Mouse (Mus musculus) induced T-regulatory cell, adult 2 months (primary cell): ENCODE results near the gene Foxn3.
A peak's percentile ranks its signal among the peaks of the same experiment; 100 is the strongest.

Experiments
- DNase-seq: peaks from one replicate; pipeline ENCODE4 v3.0.0-alpha.2; 2012; ENCODE audit warnings: low read depth

Foxn3 gene

GRCm38 (mm10) chr12:99417885-99418284 is 145.5 kb downstream of the Foxn3 start:
- no peak for DNase-seq

GRCm38 (mm10) chr12:99415538-99415937 is 147.8 kb downstream of the Foxn3 start:
- no peak for DNase-seq

GRCm38 (mm10) chr12:99412496-99412895 is 150.9 kb downstream of the Foxn3 start:
- no peak for DNase-seq

- DNase-seq, result no peak
These were observed 151.3 kb downstream of the Foxn3 start for GRCm38 (mm10) chr12:99412034-99412433.

GRCm38 (mm10) chr12:99408651-99409050 is 154.7 kb downstream of the Foxn3 start:
- no peak for DNase-seq

GRCm38 (mm10) chr12:99408089-99408488 is 155.3 kb downstream of the Foxn3 start:
- no peak for DNase-seq

- no peak for DNase-seq
These were observed 156.1 kb downstream of the Foxn3 start for GRCm38 (mm10) chr12:99407318-99407716.

- DNase-seq, result peak; percentile 69
These were observed 156.6 kb downstream of the Foxn3 start for GRCm38 (mm10) chr12:99406697-99407317.

GRCm38 (mm10) chr12:99406254-99406653 is 157.1 kb downstream of the Foxn3 start:
- DNase-seq, result peak; percentile 46

- DNase-seq, result no peak
These were observed 158.0 kb downstream of the Foxn3 start for GRCm38 (mm10) chr12:99405401-99405800.

- DNase-seq, result no peak
These were observed 160.4 kb downstream of the Foxn3 start for GRCm38 (mm10) chr12:99403004-99403403.

- no peak for DNase-seq
These were observed 162.5 kb downstream of the Foxn3 start for GRCm38 (mm10) chr12:99400907-99401306.

GRCm38 (mm10) chr12:99399575-99399974 is 163.8 kb downstream of the Foxn3 start:
- no peak for DNase-seq

- DNase-seq, result no peak
These were observed 166.9 kb downstream of the Foxn3 start for GRCm38 (mm10) chr12:99396461-99396860.

- DNase-seq, result no peak
These were observed 168.3 kb downstream of the Foxn3 start for GRCm38 (mm10) chr12:99395082-99395481.

GRCm38 (mm10) chr12:99394676-99395075 is 168.7 kb downstream of the Foxn3 start:
- DNase-seq, result no peak

- DNase-seq, result peak; percentile 52
These were observed 169.3 kb downstream of the Foxn3 start for GRCm38 (mm10) chr12:99393867-99394630.

- DNase-seq, result peak; percentile 86
These were observed 170.2 kb downstream of the Foxn3 start for GRCm38 (mm10) chr12:99392944-99393866.

- peak; percentile 98 for DNase-seq
These were observed 171.2 kb downstream of the Foxn3 start for GRCm38 (mm10) chr12:99391942-99392880.

- no peak for DNase-seq
These were observed 173.0 kb downstream of the Foxn3 start for GRCm38 (mm10) chr12:99390429-99390828.

- DNase-seq, result no peak
These were observed 174.1 kb downstream of the Foxn3 start for GRCm38 (mm10) chr12:99389244-99389643.
